Mouse (Mus musculus): ENCODE data around the gene Tsc22d4. TPM values are rescaled to one million over a fixed set of nuclear protein-coding genes. Genes with fewer than 3 reads are reported as not detected.
A peak's percentile ranks its signal among the peaks of the same experiment; 100 is the strongest.

The Tsc22d4 gene
- polyA plus RNA-seq, 1 experiment from 2014 or later: 144 TPM

DNA sequence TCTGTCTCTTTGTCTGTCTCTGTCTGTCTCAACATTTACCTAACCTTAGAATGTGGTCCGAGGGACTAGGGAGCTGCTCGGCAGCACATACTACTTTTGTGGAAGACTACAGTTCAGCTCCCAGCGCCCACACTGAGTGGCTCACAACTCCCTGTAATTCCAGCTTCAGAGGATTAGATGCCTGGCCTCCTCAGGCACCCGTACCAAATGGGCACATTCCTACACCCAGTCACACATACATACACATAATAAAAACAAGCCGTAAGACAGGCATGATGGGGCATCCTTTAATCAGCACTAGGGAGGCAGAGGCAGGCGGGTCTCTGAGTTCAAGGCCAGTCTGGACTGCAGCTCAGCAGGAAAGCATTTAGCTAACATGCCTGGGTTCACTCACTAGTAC, 2.7 kb upstream of the Tsc22d4 start:
- Histone ChIP-seq H3K4me2 (ENCODE audit: low read length) (no peak overlapping the region), H3K27me3 (ENCODE audit: control insufficient read depth, insufficient read depth, low read length) (no peaks in the 10 kb centered on the region), H3K36me3 (ENCODE audit: control insufficient read depth, insufficient read depth, low read length) (no peaks in the 10 kb centered on the region), H3K4me1 (ENCODE audit: control insufficient read depth in 2 of 2, insufficient read depth in 2 of 2, low read length in 2 of 2) (peaks cover 9 to 15% of the 10 kb centered on the region in 2 experiments; a peak in 3 of 4 replicates), H3K9ac (ENCODE audit: low read length) (no peak overlapping the region), H3K4me3 (ENCODE audit: control insufficient read depth in 1 of 2, insufficient read depth in 1 of 2, low read depth in 1 of 2, low read length in 2 of 2) (no peak overlapping the region), H3K27ac (replicated peaks in 1 of 2; ENCODE audit: control insufficient read depth in 1 of 2, insufficient read depth in 1 of 2, low read depth in 2 of 2, low read length in 2 of 2) (no peak overlapping the region), H3K9me3 (ENCODE audit: control insufficient read depth, low read length) (no peaks in the 10 kb centered on the region)
- no peak for ATAC-seq (ENCODE audit: insufficient number of reproducible peaks, insufficient read depth, low FRiP score, low read depth)
- 91% methylated on average over 6 of the region's 6 CpGs for WGBS

DNA sequence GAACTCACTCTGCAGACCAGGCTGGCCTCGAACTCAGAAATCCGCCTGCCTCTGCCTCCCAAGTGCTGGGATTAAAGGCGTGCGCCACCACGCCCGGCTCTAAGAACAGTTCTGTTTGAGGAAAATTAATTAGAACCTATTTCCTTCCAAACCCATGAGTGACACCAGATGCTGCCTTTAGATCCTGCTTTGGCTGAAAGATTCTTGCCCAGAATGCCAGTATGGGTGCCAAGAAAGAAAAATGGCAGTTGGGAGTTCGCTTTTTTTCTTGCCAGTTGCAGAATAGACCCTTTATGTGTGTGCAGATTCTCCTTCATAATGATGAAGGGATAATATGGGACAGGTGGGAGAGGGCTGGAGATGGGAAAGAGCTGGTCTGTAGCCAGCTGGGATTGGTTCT, 1.3 kb upstream of the Tsc22d4 start:
- whole genome bisulfite sequencing: 93% methylated on average over 6 of the region's 7 CpGs
- no peak overlapping the region for H3K4me2 ChIP-seq (ENCODE audit: low read length)
- H3K9me3 ChIP-seq (ENCODE audit: control insufficient read depth, low read length): no peaks in the 10 kb centered on the region
- no peaks in the 10 kb centered on the region for H3K27me3 ChIP-seq (ENCODE audit: control insufficient read depth, insufficient read depth, low read length)
- no peak overlapping the region for H3K4me3 ChIP-seq (ENCODE audit: control insufficient read depth in 1 of 2, insufficient read depth in 1 of 2, low read depth in 1 of 2, low read length in 2 of 2)
- no peak for ATAC-seq (ENCODE audit: insufficient number of reproducible peaks, insufficient read depth, low FRiP score, low read depth)
- H3K36me3 ChIP-seq (ENCODE audit: control insufficient read depth, insufficient read depth, low read length): peaks cover 1% of the 10 kb centered on the region; the same call in 1 of the 2 replicates
- peaks cover 16 to 28% of the 10 kb centered on the region in 2 experiments for H3K4me1 ChIP-seq (ENCODE audit: control insufficient read depth in 2 of 2, insufficient read depth in 2 of 2, low read length in 2 of 2)
- no peak overlapping the region for H3K27ac ChIP-seq (replicated peaks in 1 of 2; ENCODE audit: control insufficient read depth in 1 of 2, insufficient read depth in 1 of 2, low read depth in 2 of 2, low read length in 2 of 2)
- H3K9ac ChIP-seq (ENCODE audit: low read length): no peak overlapping the region

DNA sequence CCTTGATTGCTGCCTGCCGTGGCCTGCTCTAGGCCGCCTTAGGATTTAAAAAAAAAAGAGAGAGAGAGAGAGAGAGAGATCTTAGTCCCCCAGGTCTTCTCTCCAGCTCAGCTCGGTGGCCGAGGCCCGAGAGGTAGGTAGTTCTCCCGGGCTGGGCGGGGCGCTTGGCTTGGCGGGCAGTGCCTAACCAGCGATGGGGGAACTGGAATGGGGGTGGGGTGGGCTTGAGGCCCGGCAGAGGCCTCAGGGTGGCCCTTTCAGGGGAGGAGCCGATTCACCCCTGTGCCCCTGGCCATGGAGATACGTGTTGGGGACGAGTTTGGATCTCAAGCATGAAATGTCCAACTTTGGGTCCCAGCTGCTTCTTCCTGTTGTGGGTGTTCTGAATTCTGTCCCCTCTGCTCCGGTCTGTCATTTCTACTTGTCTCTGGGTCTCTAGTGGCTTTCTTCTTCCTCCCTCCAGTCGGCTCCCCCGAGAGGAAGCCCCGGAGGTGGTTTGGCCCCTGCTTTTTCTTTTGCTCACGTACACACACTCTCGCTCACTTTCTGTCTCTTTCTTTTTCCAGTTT, 836 bp downstream of the Tsc22d4 start:
- 0 out of 2 replicates have a peak, but pooled peaks have one; percentile 11 for ATAC-seq (ENCODE audit: insufficient number of reproducible peaks, insufficient read depth, low FRiP score, low read depth)
- Histone ChIP-seq H3K9ac (ENCODE audit: low read length) (peak overlapping the region; percentile 90), H3K36me3 (ENCODE audit: control insufficient read depth, insufficient read depth, low read length) (peaks cover 16% of the 10 kb centered on the region), H3K4me3 (ENCODE audit: control insufficient read depth in 1 of 2, insufficient read depth in 1 of 2, low read depth in 1 of 2, low read length in 2 of 2) (peak overlapping the region; percentile 87 to 88), H3K9me3 (ENCODE audit: control insufficient read depth, low read length) (no peaks in the 10 kb centered on the region), H3K27me3 (ENCODE audit: control insufficient read depth, insufficient read depth, low read length) (no peaks in the 10 kb centered on the region), H3K4me1 (ENCODE audit: control insufficient read depth in 2 of 2, insufficient read depth in 2 of 2, low read length in 2 of 2) (peaks cover 19 to 44% of the 10 kb centered on the region in 2 experiments), H3K4me2 (ENCODE audit: low read length) (peak overlapping the region; percentile 99), H3K27ac (replicated peaks in 1 of 2; ENCODE audit: control insufficient read depth in 1 of 2, insufficient read depth in 1 of 2, low read depth in 2 of 2, low read length in 2 of 2) (peak overlapping the region; percentile 96 to 98)
- WGBS: 0% methylated on average over 20 of the region's 20 CpGs

DNA sequence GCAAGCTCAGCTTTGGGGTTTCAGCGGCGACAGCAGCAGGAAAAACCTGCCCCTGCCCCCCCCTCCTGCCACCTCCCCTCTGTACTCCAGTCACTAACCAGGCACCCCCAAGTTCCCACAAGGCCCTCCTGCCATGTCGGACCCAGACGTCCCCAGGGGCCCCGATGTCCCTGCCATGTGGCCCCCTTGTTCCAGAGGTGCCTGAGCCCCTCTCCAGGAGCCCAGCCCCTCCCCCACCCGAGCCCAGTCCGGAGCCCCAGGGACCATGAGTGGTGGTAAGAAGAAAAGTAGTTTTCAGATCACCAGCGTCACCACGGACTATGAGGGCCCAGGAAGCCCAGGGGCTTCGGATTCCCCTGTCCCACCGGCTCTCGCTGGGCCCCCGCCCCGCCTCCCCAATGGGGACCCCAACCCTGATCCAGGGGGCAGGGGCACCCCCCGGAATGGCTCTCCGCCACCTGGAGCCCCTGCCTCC, 1.4 kb downstream of the Tsc22d4 start:
- Histone ChIP-seq H3K4me3 (ENCODE audit: control insufficient read depth in 1 of 2, insufficient read depth in 1 of 2, low read depth in 1 of 2, low read length in 2 of 2) (peak overlapping the region; percentile 87 to 88), H3K27ac (replicated peaks in 1 of 2; ENCODE audit: control insufficient read depth in 1 of 2, insufficient read depth in 1 of 2, low read depth in 2 of 2, low read length in 2 of 2) (peak overlapping the region; percentile 96 to 98), H3K27me3 (ENCODE audit: control insufficient read depth, insufficient read depth, low read length) (no peaks in the 10 kb centered on the region), H3K9ac (ENCODE audit: low read length) (peak overlapping the region; percentile 90), H3K36me3 (ENCODE audit: control insufficient read depth, insufficient read depth, low read length) (peaks cover 21% of the 10 kb centered on the region), H3K9me3 (ENCODE audit: control insufficient read depth, low read length) (no peaks in the 10 kb centered on the region), H3K4me1 (ENCODE audit: control insufficient read depth in 2 of 2, insufficient read depth in 2 of 2, low read length in 2 of 2) (peaks cover 23 to 45% of the 10 kb centered on the region in 2 experiments), H3K4me2 (ENCODE audit: low read length) (peak overlapping the region; percentile 99)
- no peak for ATAC-seq (ENCODE audit: insufficient number of reproducible peaks, insufficient read depth, low FRiP score, low read depth)
- under 1% methylated on average over 16 of the region's 16 CpGs for WGBS

DNA sequence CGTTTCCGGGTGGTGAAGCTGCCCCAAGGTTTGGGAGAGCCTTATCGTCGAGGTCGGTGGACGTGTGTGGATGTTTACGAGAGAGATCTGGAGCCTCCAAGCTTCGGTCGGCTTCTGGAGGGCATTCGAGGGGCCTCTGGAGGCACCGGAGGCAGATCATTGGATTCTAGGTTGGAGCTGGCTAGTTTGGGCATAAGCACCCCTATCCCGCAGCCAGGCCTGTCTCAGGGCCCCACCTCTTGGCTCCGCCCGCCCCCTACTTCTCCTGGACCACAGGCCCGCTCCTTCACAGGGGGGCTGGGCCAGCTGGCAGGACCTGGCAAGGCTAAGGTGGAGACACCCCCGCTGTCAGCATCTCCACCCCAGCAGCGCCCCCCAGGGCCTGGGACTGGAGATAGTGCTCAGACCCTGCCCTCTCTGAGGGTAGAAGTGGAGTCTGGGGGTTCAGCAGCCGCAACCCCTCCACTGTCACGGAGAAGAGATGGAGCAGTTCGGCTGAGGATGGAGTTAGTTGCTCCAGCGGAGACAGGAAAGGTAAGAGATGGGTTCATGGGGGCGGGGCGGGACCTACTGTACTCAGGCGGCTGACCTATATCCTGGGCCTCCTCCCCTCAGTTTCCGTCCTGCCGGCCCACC, 1.9 kb downstream of the Tsc22d4 start:
- H3K9ac ChIP-seq (ENCODE audit: low read length): peak overlapping the region; percentile 90
- ATAC-seq (ENCODE audit: insufficient number of reproducible peaks, insufficient read depth, low FRiP score, low read depth): 0 out of 2 replicates have a peak, but pooled peaks have one; percentile 11
- no peaks in the 10 kb centered on the region for H3K9me3 ChIP-seq (ENCODE audit: control insufficient read depth, low read length)
- H3K27ac ChIP-seq (replicated peaks in 1 of 2; ENCODE audit: control insufficient read depth in 1 of 2, insufficient read depth in 1 of 2, low read depth in 2 of 2, low read length in 2 of 2): peak overlapping the region; percentile 96 to 98
- no peaks in the 10 kb centered on the region for H3K27me3 ChIP-seq (ENCODE audit: control insufficient read depth, insufficient read depth, low read length)
- H3K4me1 ChIP-seq (ENCODE audit: control insufficient read depth in 2 of 2, insufficient read depth in 2 of 2, low read length in 2 of 2): peaks cover 23 to 47% of the 10 kb centered on the region in 2 experiments
- peak overlapping the region; percentile 99 for H3K4me2 ChIP-seq (ENCODE audit: low read length)
- peak overlapping the region; percentile 87 to 88 for H3K4me3 ChIP-seq (ENCODE audit: control insufficient read depth in 1 of 2, insufficient read depth in 1 of 2, low read depth in 1 of 2, low read length in 2 of 2)
- under 1% methylated on average over 26 of the region's 26 CpGs for WGBS
- peaks cover 26% of the 10 kb centered on the region for H3K36me3 ChIP-seq (ENCODE audit: control insufficient read depth, insufficient read depth, low read length)

DNA sequence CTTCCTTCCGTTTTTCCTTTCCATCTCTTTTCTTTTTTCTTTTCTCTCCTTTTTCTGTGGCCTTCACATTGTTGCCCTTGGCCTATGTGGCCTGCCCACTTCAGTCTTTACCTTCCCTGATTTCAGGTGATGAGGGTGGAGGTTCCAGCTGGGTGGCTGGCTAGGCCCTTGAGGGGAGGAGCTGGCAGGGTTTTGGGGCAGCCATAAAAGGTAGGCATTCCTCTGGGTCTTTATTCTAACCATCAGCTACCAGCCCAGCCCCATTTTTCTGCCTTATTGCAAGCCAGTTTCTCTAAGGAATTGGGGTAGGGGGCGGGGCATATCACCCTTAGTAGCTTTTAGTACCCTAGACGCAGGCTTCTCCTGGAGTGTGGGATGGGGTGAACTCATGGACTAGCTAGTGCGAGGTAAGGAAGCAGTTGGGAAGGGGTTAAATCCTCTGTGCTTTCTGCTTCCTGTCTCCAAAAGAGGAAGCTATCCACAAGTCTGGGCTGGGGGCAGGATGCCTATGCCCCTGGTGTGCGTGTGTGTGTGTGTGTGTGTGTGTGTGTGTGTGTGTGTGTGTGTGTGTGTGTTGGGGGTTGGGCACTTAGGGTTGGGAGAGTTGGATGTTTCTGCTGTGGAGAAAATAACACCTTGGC, 2.7 kb downstream of the Tsc22d4 start:
- H3K4me3 ChIP-seq (ENCODE audit: control insufficient read depth in 1 of 2, insufficient read depth in 1 of 2, low read depth in 1 of 2, low read length in 2 of 2): peak overlapping the region; percentile 87 to 88
- H3K36me3 ChIP-seq (ENCODE audit: control insufficient read depth, insufficient read depth, low read length): peaks cover 34% of the 10 kb centered on the region
- no peaks in the 10 kb centered on the region for H3K27me3 ChIP-seq (ENCODE audit: control insufficient read depth, insufficient read depth, low read length)
- WGBS: 28% methylated on average over 5 of the region's 5 CpGs
- H3K9ac ChIP-seq (ENCODE audit: low read length): peak overlapping the region; percentile 90
- peak overlapping the region; percentile 96 to 98 for H3K27ac ChIP-seq (replicated peaks in 1 of 2; ENCODE audit: control insufficient read depth in 1 of 2, insufficient read depth in 1 of 2, low read depth in 2 of 2, low read length in 2 of 2)
- ATAC-seq (ENCODE audit: insufficient number of reproducible peaks, insufficient read depth, low FRiP score, low read depth): no peak
- peaks cover 28 to 54% of the 10 kb centered on the region in 2 experiments for H3K4me1 ChIP-seq (ENCODE audit: control insufficient read depth in 2 of 2, insufficient read depth in 2 of 2, low read length in 2 of 2)
- H3K9me3 ChIP-seq (ENCODE audit: control insufficient read depth, low read length): no peaks in the 10 kb centered on the region
- peak overlapping the region; percentile 99 for H3K4me2 ChIP-seq (ENCODE audit: low read length)

DNA sequence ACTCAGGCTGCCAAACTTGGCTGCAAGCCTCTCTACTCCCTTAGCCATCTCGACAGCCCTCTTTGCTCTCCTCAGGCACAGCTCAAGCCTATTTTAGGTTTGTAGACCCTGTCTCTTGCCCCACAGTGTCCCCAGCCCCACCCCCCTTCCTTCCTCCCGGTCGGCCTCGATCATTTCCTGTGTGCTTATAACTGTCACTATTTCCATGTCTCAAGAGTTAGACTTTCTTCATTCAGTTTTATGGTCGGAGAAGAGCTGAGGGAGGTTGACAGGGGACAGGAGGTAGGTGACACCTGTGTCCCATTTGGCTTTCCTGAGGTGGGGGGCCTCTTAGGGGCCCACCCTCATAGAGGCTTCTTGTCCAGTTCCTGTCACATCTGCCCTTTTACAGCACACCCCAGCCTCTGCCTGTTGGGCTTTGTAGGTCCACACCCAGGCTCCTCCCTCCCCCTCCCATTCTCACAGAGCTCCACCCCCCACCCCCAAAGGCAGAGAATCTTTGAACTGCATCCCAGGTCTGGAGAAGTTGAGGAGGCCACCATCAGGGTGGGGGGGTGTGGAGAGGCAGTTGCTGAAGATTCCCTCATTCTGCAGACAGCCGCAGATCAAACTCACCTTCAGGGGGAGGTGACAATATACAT, 3.8 kb downstream of the Tsc22d4 start:
- no peak for ATAC-seq (ENCODE audit: insufficient number of reproducible peaks, insufficient read depth, low FRiP score, low read depth)
- WGBS: 50% methylated on average over 6 of the region's 6 CpGs
- Histone ChIP-seq H3K9ac (ENCODE audit: low read length) (peak overlapping the region; percentile 90), H3K4me1 (ENCODE audit: control insufficient read depth in 2 of 2, insufficient read depth in 2 of 2, low read length in 2 of 2) (peaks cover 31 to 60% of the 10 kb centered on the region in 2 experiments), H3K4me2 (ENCODE audit: low read length) (peak overlapping the region; percentile 99), H3K9me3 (ENCODE audit: control insufficient read depth, low read length) (no peaks in the 10 kb centered on the region), H3K36me3 (ENCODE audit: control insufficient read depth, insufficient read depth, low read length) (peaks cover 45% of the 10 kb centered on the region), H3K27me3 (ENCODE audit: control insufficient read depth, insufficient read depth, low read length) (no peaks in the 10 kb centered on the region), H3K4me3 (ENCODE audit: control insufficient read depth in 1 of 2, insufficient read depth in 1 of 2, low read depth in 1 of 2, low read length in 2 of 2) (peak overlapping the region in 1 of 2 experiments; percentile 88; a peak in 2 of 4 replicates), H3K27ac (replicated peaks in 1 of 2; ENCODE audit: control insufficient read depth in 1 of 2, insufficient read depth in 1 of 2, low read depth in 2 of 2, low read length in 2 of 2) (peak overlapping the region; percentile 51 to 98; a peak in 3 of 4 replicates)
